Mouse (Mus musculus) inflammation-experienced regulatory T-cells, adult 6 months (primary cell): ENCODE data around the gene Mrpl38. TPM values are rescaled to one million over a fixed set of nuclear protein-coding genes. Genes with fewer than 3 reads are reported as not detected.
A peak's percentile ranks its signal among the peaks of the same experiment; 100 is the strongest.
"Not testable (repeated sequence)": the region's sequence is repeated elsewhere in the genome, so short reads cannot be mapped to it uniquely, and the experiment has no call there.

ENCODE experiments used
- ATAC-seq: one replicate; pipeline ENCODE4 v1.8.0; 2017
- polyA plus RNA-seq, 3 experiments: library from polyadenylated mRNA; unstranded; fragments of 100-300 nt; shearing (Covaris generic); gene quantifications; one replicate each; pipeline ENCODE4 v1.2.1; 2017

Gene Mrpl38
- polyA plus RNA-seq, 3 experiments from 2014 or later, result 14.3 to 30.6 (median 28.0) TPM

DNA sequence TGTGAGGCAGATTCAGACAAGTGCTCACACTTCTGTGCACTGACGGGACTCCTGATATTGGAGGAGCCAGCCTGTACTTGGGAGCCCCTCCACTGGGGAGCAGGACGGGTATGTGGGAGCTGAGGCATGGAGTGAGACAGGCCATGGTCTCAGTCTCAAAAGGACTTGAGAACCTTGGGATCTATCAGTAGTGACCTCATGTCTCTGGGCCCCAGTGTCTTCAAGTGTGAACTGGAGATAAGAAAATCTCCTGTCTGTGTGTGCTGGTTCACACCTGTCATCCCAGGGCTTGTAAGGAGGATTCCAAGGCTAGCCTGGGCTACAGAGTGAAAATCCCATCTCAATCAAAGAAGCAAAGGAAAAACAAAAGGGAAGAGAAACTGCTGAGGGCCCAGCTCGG is 4.8 kb upstream of the Mrpl38 start:
- ATAC-seq, result no peak

DNA sequence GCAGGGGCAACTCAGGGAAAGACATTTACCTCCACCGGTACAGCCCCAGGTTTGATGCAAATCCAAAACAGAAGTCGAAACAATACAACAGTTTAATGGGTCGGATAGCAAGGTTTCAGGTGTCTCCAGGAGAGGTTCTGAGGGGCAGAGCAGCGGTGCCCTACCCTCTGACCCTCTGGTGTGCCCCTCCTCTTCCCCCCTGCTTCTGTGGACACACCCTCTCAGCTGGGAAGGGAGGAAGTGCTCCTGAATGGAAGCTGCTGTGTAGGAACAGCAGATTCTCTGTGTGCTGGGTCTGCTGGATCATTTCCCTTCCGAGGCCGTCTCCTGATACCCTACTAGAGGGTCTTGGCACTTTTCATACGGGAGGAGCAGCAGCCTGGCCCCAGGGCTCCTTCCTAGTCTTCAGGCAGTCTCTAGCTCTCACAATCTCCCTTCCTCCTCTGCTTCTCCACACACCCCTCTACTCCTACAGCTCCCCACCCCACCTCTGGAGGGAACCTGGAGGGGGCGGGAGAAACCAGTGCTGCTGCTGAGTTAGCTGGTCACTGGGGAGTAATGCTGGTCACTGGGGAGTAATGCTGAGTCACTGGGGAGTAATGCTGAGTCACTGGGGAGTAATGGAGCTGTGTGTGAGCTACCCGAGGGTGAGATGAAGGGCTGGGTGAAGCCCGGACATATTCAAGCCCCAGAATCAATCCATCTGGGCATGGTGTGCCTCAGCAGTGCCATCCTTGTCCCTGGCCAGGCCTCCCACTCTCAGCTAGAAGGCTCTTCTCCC is 3.7 kb upstream of the Mrpl38 start:
- no peak for ATAC-seq

DNA sequence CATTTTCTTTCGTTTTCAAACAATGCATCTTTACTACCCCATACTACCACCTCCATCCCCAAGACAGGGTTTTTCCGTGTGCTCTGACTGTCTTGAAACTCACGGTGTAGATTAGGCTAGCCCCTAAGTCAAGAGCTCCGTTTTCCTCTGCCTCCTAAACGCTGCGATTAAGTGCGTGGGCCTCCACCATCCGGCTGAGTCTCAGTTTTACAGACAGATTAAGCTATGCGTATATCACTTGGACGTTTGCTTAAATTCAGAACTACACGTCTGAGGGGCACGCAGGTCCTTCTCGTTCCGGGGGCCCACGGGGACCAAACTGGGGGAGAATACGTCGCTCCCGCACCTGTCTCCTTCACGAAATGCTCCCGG is 586 bp downstream of the Mrpl38 start:
- ATAC-seq, result no peak

DNA sequence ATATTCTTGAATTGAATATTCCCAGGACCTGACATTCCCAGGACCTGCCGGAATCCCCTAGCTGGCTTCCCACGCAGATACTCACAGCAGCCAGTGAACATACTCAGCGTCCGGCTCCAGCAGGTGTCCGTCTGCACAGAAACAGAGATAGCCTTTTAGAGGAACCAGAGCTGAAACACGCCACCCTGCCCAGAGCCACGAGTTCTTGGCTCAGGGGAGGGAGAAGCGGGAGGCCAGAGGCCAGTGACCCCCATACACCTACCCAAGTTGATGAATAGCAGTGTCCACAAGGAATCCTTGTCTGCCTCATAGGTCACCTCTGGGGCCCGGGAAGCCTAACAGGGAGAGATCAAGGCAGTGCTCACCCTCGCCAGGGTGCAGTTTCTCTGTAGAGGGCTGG is 4.5 kb downstream of the Mrpl38 start:
- ATAC-seq, result no peak

DNA sequence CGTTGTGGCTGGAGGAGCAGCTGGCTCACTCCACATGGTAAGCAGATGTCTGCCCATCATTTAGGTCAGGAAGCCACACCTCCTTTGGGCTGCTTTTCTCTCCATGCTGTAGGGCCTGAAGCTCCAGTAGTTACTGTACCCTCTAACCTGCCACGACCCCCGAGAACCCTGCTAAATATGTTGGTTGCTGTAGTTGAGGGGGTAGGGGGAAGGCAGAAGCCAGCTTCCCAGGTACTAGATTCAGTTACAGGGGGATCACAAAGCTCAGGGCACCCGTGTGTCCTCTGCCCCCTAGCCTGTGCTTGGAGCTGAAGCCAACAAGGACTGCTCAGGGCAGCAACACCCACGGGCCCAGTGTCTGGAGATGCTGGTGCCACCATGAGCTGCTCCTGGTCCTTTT is 5.2 kb downstream of the Mrpl38 start:
- ATAC-seq, result no peak

DNA sequence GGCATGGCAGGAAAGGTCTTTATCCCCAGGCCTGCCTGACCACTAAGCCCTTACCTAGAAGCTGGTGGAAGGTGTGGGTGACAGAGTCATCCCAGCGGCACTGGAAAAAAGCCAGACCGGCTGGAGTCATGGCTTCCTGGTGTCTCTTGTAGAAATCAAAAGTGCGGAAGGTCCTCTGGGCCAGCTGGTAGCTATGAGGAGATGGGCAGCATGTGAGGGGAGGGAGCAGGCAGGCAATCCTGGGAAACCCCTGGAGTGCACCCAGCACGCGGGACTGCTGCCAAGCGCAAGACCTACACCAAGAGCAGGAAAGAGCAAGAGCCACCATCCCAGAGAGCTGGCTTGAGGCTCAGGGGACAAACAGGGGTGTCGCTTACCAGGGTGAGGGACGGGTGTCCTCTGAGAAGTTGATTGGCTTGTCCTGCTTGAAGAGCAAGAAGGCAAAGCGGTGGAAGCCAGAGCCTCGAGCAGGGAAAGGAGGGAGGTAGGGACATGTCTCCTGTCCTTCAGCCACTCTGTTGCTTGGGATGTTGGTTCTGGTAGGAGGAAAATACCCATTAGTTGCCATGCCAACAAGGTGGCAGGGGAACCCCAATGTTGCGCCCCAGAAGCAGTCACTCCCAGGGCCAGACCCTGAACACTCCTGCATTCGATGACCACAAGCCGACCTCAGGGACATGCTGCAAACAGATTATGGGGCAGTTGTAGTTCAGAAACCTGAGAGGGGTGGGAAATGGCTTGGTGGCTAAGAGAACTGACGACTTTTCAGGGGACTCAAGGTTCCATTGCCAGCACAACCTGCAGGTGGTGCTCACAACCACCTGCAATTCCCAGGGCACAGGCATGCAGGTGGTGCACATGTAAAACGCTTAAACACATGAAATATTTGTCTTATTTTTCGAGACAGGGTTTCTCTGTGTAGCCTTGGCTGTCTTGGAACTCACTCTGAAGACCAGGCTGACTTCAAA is 6.0 kb downstream of the Mrpl38 start:
- ATAC-seq, result no peak

DNA sequence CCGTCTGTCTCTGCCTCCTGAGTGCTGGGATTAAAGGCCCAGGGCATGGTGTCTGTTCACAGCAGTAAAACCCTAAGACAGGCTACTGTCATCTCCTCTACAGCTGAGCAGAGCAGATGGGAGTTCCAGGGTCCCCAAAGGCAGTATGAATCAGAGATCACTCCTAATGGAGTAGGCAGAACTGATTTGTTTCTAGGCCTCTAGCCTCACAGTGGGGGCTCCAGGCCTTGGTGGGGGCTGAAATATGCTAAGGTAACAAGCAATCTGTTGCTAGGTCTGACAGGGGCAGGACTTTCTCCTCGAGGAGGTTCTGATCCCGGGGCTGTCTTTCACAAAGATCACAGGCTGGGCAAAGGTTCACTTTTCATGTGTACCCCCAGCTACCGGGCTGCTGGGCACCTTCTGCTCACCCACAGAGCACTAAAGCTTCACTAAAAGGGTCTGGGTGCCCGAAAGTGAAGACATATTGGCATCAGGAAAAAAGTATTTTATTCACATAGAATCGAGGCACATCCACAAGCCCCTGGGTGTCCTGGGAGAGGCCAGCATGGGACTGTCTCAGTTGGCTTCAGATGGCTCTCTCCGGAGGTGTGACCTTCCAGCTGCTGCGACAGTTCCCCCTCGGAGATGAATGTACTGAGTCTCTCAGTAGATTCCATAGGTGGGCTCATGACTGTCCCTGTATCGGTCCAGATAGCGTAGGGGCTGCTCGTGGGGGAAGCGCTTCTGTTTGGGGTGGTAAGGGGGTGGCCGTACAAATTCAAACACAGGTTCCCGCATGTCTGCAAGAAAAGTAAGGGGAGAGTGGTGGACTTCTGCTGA is 7.1 kb downstream of the Mrpl38 start:
- no peak for ATAC-seq

DNA sequence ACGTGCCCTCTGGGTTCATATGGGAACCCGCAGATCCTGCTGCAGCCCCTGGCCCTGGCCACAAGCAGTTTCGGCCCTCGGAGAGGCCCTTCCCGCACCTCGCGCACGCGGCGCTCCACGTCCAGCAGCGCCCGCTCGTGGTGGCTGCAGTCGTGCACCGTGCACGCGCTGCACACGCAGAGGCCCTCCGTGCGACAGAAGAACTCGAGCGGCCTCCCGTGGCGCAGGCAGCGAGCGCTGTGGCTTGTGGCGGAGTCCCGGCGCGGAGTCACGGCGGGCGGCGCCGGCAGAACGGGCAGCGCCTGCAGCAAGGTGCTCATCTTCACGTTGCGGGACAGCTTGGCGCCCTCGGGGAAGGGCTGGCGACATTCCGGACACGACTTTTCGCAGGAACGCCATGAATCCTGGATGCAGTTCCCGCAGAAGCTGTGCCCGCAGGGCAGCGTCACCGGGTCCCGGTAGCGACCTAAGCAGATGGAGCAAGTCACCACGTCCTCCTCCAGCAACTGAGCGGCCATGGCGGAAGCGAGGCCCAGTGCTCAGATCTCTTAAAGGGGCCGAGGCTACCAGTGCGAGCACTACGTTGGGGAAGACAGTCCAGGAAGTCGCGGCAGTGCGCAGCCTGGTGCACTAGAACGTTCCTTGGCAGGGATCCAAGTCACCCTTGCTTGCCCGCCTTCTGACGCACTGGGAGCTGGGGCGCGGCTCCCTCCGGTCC is 8.0 kb downstream of the Mrpl38 start, which contains the start of gene Trim65:
Gene Trim65, minus strand, starts transcription at position 641 of the 718 bp plus-strand sequence.
- ATAC-seq, result peak; percentile 90

DNA sequence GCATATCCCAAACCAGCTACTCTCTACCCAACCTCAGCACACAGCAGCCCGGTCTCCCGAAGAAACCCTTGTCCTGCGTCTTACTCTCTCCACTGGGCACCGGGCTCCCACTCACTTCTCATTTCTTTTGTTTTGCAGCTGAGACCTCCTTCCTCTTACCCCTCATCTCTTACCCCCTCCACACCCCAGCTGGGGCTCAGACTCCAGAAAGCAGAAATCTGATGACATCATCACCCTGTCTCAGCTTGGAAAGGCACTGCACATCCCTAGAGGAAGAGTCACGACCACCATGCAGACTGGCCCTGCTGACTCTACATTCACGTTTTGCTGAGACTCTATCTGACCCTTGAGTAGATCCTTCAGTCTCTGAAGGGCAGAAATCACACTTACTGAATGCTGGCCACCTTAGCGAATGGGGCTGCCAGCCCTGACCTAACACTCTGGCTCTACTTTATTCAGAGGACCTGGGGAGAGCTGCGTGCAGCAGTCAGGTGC is 8.6 kb downstream of the Mrpl38 start:
- peak; percentile 18 for ATAC-seq

DNA sequence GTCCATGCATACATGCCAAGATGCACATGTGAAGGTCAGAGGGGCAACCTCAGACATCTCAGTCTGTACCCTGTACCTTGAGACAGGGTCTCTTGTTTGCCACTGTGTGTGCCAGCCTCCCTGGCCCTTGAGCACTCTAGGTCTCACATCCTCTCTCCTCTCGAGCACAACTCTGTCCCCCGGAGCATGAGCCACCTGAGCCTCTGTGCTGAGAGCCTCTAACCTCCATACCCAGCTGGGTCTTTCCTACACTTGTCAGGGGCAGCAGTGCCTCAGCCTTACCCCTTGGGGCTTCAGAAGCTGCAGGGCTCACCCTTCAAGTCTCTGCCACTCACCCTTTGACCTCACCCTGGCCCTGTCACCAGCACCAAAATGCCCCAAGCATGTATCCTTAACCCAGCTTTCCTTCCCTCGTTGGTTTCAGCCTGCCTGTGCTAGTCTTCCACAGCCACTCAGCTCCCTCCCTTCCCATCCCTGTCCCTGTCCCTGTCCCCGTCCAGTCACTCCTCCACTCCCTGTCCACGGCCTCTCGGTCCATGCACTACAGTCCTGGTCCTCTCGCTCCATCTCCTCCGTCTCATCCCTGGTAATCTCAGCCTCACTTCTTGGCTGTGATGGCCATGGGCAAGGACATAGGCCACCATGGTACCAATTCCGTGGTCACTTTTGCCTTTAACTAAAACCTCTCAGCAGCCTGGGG is 9.4 kb downstream of the Mrpl38 start:
- no peak for ATAC-seq

DNA sequence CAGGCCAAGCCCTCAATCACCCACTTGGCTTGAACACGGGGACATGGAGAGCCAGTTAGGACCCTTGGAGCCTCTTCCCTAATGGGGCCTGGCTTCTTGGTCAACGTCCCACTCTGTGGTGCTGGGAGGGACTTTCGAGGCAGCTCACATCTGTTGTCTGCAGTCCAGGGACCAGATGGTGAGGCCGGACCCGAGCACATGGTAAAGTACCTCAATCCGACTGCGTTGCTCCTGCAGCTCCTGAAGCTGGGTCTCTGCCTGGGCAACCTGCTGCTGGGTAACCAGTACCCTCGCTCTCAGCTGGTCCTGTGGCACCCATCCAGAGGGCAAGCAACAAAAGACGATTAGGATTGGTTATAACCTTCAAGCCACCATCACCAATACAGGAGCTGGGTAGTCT is 10.7 kb downstream of the Mrpl38 start:
- no peak for ATAC-seq

DNA sequence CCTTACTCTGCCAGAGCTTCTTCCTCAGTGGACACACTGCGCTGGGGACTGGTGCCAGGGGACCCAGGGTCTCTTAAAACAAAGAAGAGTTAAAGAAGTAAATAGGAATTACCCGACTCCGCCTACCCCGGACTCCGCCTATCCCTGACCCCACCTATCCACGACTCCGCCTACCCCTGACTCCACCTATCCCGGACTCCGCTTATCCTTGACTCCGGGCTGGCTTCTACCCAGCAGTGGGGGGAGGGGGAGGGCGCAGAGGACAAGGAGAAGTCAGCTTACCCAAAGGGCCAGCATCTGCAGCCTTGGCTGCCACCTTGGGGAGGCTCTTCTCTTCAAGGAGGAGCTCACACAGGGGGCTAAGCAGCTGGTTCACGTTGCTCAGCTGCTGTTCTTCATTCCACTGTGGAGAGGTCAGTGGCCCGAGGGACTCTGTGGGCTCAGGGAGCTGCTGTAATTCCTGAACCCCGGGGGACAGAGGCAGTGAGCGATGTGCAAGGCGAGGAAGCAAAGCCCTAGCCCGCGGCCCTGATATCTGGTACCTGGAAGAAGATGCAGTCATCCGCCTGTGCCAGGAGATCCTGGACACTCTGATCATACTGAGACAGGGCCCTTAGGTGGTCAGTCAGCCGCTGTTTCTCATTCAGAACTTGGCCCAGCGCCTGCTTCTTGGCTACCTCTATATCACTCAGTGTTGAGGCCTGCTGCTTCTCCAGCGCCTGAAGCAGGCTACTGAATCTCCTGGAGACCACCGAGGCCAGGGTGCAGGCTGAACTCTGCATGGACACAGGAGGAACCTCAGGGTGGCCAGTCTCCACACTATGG is 11.3 kb downstream of the Mrpl38 start, which contains the start of gene Trim47:
Gene Trim47, minus strand, starts transcription at position 55 of the 825 bp plus-strand sequence.
- no peak for ATAC-seq

DNA sequence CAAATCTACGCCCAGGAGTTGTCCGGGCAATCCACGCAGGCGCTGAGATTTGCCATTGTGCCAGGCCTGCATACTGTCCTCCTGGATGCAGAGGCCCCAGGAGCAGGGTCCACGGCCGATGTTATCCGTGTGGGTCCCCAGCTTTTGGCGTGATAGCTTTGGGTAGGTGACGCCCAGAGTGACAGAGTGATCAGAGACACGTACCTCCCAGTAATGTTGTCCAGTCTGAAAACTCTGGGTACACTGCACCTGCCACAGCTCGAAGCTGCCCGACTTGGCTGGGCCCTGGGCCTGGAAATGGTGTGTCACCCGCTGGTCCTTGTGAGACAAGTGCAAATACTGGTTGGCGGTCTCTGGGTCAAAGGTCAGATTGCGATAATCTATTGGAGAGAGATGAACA is 12.4 kb downstream of the Mrpl38 start:
- ATAC-seq, result no peak

DNA sequence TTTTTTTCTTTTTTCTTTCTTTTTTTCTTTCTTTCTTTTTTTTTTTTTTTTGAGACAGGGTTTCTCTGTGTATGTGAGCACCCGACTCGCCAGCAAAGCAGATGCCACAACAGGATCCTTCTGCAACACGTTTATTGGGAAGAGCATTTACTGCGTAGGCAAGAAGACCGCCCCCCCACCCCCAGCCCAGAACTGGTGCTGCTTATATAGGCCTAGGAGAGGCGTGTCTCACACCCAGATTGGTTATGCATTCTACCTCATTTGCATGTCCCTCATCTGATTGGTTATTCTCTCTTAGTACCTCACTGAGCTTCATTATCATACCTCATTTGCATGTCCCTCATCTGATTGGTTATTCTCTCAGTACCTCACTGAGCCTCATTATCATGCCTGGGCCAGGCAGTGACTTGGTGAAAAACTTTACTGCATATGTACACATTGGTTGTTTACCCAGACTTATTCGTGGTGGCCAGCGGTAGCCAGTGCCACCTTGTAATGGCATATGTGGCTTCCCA is 16.9 kb downstream of the Mrpl38 start:
- ATAC-seq, result not testable (repeated sequence)

DNA sequence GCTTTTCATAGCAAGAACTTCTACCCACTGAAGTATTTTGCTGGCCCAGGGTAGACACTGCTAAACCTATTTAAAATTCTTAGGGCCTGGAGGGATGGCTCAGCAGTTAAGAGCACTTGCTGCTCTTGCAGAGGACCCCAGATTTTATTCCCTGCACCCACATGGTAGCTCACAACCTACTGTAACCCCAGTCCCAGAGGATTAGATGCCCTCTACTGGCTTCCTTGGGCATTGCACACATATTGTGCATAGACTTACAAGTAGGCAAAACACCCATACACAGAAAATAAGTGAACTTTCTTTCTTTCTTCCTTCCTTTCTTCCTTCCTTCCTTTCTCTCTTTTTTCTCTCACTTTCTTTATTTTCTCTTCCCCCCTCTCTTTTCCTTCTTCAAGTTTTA is 20.8 kb downstream of the Mrpl38 start:
- ATAC-seq, result no peak

DNA sequence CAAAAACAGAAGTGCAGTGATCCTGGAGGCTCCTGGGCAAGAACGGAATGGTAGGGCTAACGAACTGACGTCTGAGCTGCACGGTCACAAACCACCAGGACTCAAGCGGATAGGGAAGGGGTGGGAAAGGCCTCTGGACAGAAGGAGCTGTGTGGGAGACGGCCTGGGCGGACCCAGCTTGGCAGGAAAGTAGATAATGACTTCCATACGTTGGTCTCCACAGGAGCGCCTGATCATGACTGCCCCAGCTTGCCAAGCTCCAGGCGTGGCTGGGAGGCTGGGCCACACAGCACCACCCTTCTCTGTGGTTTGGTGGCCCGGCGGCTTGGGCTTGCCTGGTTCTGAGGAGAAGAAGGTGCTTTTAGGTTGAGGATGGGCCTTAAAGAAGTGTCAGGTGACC is 21.4 kb downstream of the Mrpl38 start:
- no peak for ATAC-seq

DNA sequence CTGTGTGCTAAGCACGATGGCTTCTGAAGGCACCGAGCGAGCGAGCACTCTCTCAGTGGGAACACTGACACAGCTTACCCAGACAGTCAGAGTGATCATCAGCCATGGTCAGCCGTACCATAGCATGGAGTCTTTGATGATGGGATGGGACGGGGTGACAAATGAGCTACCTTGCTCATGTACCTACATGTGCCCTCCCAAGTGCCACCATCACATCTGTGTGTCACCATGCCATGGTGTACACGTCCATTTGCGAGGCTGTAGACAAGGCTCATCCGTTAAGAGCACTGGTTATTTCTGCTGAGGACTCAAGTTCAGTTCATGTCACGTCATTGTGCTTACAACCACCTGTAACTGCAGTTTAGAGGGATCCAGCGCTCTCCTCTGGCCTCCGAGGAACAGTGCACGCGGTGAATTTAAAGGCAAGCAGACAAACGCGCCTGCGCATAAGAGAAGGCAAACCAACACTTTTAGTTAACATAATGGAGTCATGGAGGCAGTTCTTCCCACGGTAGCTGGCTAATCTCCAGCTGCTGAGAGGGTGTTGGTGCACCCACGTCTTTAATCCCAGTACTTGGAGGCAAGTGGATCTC is 27.0 kb downstream of the Mrpl38 start:
- ATAC-seq, result no peak

DNA sequence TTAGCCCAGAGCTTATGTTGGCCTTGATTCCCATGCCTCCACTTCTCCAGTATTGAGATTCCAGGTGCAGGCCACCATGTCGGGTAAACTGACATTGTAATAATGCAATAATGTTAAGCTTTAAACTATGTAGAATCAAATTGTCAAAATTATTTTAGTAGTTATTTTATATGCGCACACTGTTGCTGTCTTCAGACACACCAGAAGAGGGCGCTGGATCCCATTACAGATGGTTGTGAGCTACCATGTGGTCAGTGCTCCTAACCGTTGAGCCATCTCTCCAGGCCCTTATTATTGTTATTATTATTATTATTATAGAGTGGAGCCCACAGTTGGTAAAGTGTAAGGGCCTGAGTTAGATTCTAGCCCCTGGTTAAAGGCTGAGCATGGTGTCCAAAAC is 27.6 kb downstream of the Mrpl38 start:
- no peak for ATAC-seq

DNA sequence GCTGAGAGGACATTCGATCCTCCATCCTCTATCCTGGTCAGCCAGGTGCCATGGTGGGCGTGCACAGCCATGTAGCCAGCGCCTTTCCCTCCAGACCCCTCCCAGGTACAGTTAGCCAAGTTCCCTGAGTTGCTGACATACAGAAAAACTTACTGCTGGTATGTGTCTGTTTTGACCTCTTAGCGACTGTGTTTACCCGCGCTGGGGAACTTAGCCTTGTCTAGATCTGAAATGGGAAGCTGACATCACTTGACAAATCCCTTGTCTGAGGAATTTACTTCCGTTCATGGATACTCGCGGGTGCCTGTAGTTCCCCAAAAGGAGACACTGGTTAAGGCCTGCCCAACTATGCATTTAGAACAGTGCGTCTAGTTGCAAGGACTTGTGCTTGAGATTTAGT is 28.1 kb downstream of the Mrpl38 start:
- ATAC-seq, result no peak

DNA sequence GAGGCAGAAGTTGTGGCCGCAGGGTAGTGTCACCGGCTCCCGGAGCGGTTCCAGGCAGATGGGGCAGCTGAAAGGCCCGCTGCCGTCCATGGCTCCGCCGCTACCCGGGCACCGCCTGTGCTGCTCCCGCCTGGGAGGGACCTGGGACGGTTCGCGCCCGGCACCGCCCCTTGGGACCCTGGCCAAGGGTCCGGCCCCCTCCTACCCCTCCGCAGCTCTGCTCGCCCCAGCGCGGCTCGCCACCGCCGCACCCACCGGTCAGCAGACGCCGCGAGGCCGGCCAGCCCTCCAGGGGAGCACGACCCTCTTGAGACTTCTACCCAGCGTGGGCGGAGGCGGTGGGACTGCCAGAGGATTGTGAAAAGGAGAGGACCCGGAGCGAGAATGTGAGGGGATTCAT is 28.5 kb downstream of the Mrpl38 start:
- no peak for ATAC-seq
